Mouse (Mus musculus) kidney, embryonic 14.5 days (tissue): ENCODE data around the gene Fcnb. TPM values are rescaled to one million over a fixed set of nuclear protein-coding genes. Genes with fewer than 3 reads are reported as not detected.

Experiments used
- ATAC-seq: fragments of 200-750 bp; cut with Nextera tagmentation; 2 replicates; pipeline ENCODE4 v1.8.0; 2017; ENCODE audit warnings: moderate number of reproducible peaks, mild to moderate bottlenecking, moderate TSS enrichment, moderate library complexity; ENCODE audit not compliant: low FRiP score, low TSS enrichment
- H3K27ac ChIP-seq: fragments of 300-500 bp; sonication (generic); 2 replicates; pipeline ENCODE4 v1.5.1; 2014; ENCODE audit warnings: low read depth, mild to moderate bottlenecking, low read length, moderate library complexity, mixed read lengths
- H3K27me3 ChIP-seq: fragments of 300-500 bp; sonication (generic); 2 replicates; pipeline ENCODE4 v1.6.1; 2014; ENCODE audit warnings: mild to moderate bottlenecking, low read length; ENCODE audit not compliant: control insufficient read depth, insufficient read depth
- H3K36me3 ChIP-seq: fragments of 300-500 bp; sonication (generic); 2 replicates; pipeline ENCODE4 v1.6.1; 2014; ENCODE audit warnings: low read length, mixed read lengths; ENCODE audit not compliant: control insufficient read depth, insufficient read depth
- H3K4me1 ChIP-seq: fragments of 300-500 bp; sonication (generic); 2 replicates; pipeline ENCODE4 v1.6.1; 2014; ENCODE audit warnings: low read length, mixed read lengths; ENCODE audit not compliant: control insufficient read depth, insufficient read depth
- H3K4me2 ChIP-seq: fragments of 300-500 bp; sonication (generic); replicated peaks from 2 replicates; pipeline ENCODE4 v1.6.1; 2014; ENCODE audit warnings: low read depth, mild to moderate bottlenecking, low read length
- H3K4me3 ChIP-seq: fragments of 300-500 bp; sonication (generic); 2 replicates; pipeline ENCODE4 v1.5.1; 2014; ENCODE audit warnings: mild to moderate bottlenecking, low read length
- H3K9ac ChIP-seq: fragments of 300-500 bp; sonication (generic); 2 replicates; pipeline ENCODE4 v1.6.1; 2014; ENCODE audit warnings: low read depth, mild to moderate bottlenecking, low read length, moderate library complexity
- H3K9me3 ChIP-seq: fragments of 300-500 bp; sonication (generic); 2 replicates; pipeline ENCODE4 v1.6.1; 2016; ENCODE audit warnings: low read length; ENCODE audit not compliant: control insufficient read depth
- WGBS: fragments of 180-500 bp; shearing (Covaris S2); extraction: QIAGEN DNeasy Blood & Tissue Kit; methylation state at CpG from one replicate; pipeline ENCODE4 v1.1.7; 2014; 5-methylcytosine and 5-hydroxymethylcytosine counted together
- polyA plus RNA-seq: library from polyadenylated mRNA; unstranded; fragments of >200 nt; fragmentation: Nextera tagmentation; extraction: Ambion mirVana; gene quantifications from 2 replicates; pipeline ENCODE4 v1.2.1, GENCODE M21; 2014

The Fcnb gene
- polyA plus RNA-seq, 1 experiment from 2014 or later, result not detected

- H3K9ac ChIP-seq, result no peak overlapping the region
- 85% methylated on average over 5 of the region's 5 CpGs for WGBS
- no peaks in the 10 kb centered on the region for H3K4me1 ChIP-seq
These were observed 19.5 kb downstream of the Fcnb start for GRCm38 (mm10) chr2:28065081-28065651.

GRCm38 (mm10) chr2:28064339-28065080 is 20.2 kb downstream of the Fcnb start:
- H3K9me3 ChIP-seq, result no peaks in the 10 kb centered on the region
- no peaks in the 10 kb centered on the region for H3K4me1 ChIP-seq
- WGBS, result 79% methylated on average over 7 of the region's 7 CpGs
- no peak overlapping the region for H3K9ac ChIP-seq
- H3K4me2 ChIP-seq, result no peak overlapping the region
- no peak overlapping the region for H3K27ac ChIP-seq
- ATAC-seq, result no peak
- H3K27me3 ChIP-seq, result no peaks in the 10 kb centered on the region
- no peak overlapping the region for H3K4me3 ChIP-seq
- no peaks in the 10 kb centered on the region for H3K36me3 ChIP-seq

More at GRCm38 (mm10) chr2:28065081-28065651, 19.5 kb downstream of the Fcnb start:
- Histone ChIP-seq H3K27me3 (no peaks in the 10 kb centered on the region), H3K4me3 (no peak overlapping the region), H3K9me3 (no peaks in the 10 kb centered on the region), H3K4me2 (no peak overlapping the region), H3K36me3 (no peaks in the 10 kb centered on the region), H3K27ac (no peak overlapping the region)
- no peak for ATAC-seq

GRCm38 (mm10) chr2:28063711-28064338 is 20.9 kb downstream of the Fcnb start:
- H3K4me1 ChIP-seq, result no peaks in the 10 kb centered on the region
- H3K4me3 ChIP-seq, result no peak overlapping the region
- ATAC-seq, result no peak
- 81% methylated on average over 4 of the region's 4 CpGs for WGBS
- H3K36me3 ChIP-seq, result no peaks in the 10 kb centered on the region
- H3K9me3 ChIP-seq, result no peaks in the 10 kb centered on the region
- H3K27me3 ChIP-seq, result no peaks in the 10 kb centered on the region
- no peak overlapping the region for H3K9ac ChIP-seq
- H3K4me2 ChIP-seq, result no peak overlapping the region
- no peak overlapping the region for H3K27ac ChIP-seq

GRCm38 (mm10) chr2:28059922-28060321 is 24.8 kb downstream of the Fcnb start:
- no peak overlapping the region for H3K9ac ChIP-seq
- H3K27me3 ChIP-seq, result no peaks in the 10 kb centered on the region
- H3K4me3 ChIP-seq, result no peak overlapping the region
- H3K4me1 ChIP-seq, result no peaks in the 10 kb centered on the region
- no peaks in the 10 kb centered on the region for H3K9me3 ChIP-seq
- 90% methylated on average over 1 of the region's 1 CpGs for WGBS
- no peak for ATAC-seq
- no peak overlapping the region for H3K27ac ChIP-seq
- H3K4me2 ChIP-seq, result no peak overlapping the region
- H3K36me3 ChIP-seq, result no peaks in the 10 kb centered on the region

GRCm38 (mm10) chr2:28047092-28047491 is 37.6 kb downstream of the Fcnb start:
- Histone ChIP-seq H3K4me3 (no peak overlapping the region), H3K9ac (no peak overlapping the region), H3K9me3 (no peaks in the 10 kb centered on the region), H3K27me3 (no peaks in the 10 kb centered on the region), H3K4me2 (no peak overlapping the region), H3K27ac (no peak overlapping the region), H3K4me1 (no peaks in the 10 kb centered on the region), H3K36me3 (no peaks in the 10 kb centered on the region)
- 76% methylated on average over 7 of the region's 7 CpGs for WGBS
- no peak for ATAC-seq

GRCm38 (mm10) chr2:28046311-28046710 is 38.4 kb downstream of the Fcnb start:
- H3K27ac ChIP-seq, result no peak overlapping the region
- H3K4me3 ChIP-seq, result no peak overlapping the region
- no peaks in the 10 kb centered on the region for H3K9me3 ChIP-seq
- H3K36me3 ChIP-seq, result no peaks in the 10 kb centered on the region
- no peak overlapping the region for H3K4me2 ChIP-seq
- no peak overlapping the region for H3K9ac ChIP-seq
- 77% methylated on average over 6 of the region's 6 CpGs for WGBS
- H3K4me1 ChIP-seq, result no peaks in the 10 kb centered on the region
- ATAC-seq, result no peak
- H3K27me3 ChIP-seq, result no peaks in the 10 kb centered on the region

GRCm38 (mm10) chr2:28044920-28045598 is 39.6 kb downstream of the Fcnb start:
- H3K9me3 ChIP-seq, result no peaks in the 10 kb centered on the region
- no peaks in the 10 kb centered on the region for H3K4me1 ChIP-seq
- no peak overlapping the region for H3K4me3 ChIP-seq
- no peaks in the 10 kb centered on the region for H3K27me3 ChIP-seq
- WGBS, result 86% methylated on average over 9 of the region's 9 CpGs
- H3K36me3 ChIP-seq, result no peaks in the 10 kb centered on the region
- no peak overlapping the region for H3K9ac ChIP-seq
- H3K27ac ChIP-seq, result no peak overlapping the region
- ATAC-seq, result no peak
- no peak overlapping the region for H3K4me2 ChIP-seq

- ATAC-seq, result no peak
- H3K9me3 ChIP-seq, result no peaks in the 10 kb centered on the region
- 86% methylated on average over 1 of the region's 1 CpGs for WGBS
- no peak overlapping the region for H3K9ac ChIP-seq
- H3K4me2 ChIP-seq, result no peak overlapping the region
- H3K4me1 ChIP-seq, result no peaks in the 10 kb centered on the region
- H3K36me3 ChIP-seq, result peaks cover 13% of the 10 kb centered on the region; the same call in 1 of the 2 replicates
- no peaks in the 10 kb centered on the region for H3K27me3 ChIP-seq
- H3K27ac ChIP-seq, result no peak overlapping the region
- H3K4me3 ChIP-seq, result no peak overlapping the region
These were observed 44.2 kb downstream of the Fcnb start for GRCm38 (mm10) chr2:28040466-28040865.
